In the genomic region with DNA sequence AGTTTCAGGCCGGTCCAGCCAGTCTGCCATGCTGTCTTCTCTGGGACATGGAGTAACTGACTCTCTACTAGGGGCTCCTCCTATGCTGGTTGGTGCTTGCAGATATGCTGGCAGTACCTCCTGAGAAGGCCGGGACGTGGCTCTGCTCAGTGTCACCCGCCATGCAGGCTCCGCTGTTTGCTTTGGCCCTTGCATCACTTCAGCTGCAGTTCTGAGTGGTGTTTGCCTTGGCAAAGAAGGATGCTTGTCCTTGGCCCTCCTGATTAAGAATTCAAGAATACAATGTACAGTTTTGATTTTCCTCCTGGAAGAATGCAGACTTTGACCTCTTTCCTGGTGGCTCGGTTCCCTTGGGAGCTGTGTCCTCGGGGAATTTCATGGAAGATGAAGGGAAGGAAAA, we compare ENCODE assay signal across 8 mouse cellular contexts. TPM values are rescaled to one million over a fixed set of nuclear protein-coding genes. Genes with fewer than 3 reads are reported as not detected.
DNase-seq lines count a peak whose midpoint lies in the region; ATAC-seq and TF ChIP-seq lines count a peak whose summit lies in the region.

No protein-coding gene starts in this region.

- peaks cover 45% of the 10 kb centered on the region for H3K4me1 ChIP-seq in forebrain, embryonic 13.5 days
- H3K4me1 ChIP-seq in forebrain, embryonic 12.5 days, result peaks cover 45% of the 10 kb centered on the region
- H3K4me1 ChIP-seq in heart, embryonic 15.5 days (replicated peaks), result peaks cover 48% of the 10 kb centered on the region

- 0 out of 2 replicates have a peak overlapping the region, but pooled peaks have one; percentile 99 for H3K4me2 ChIP-seq in forebrain, embryonic 13.5 days
- H3K4me2 ChIP-seq in forebrain, embryonic 12.5 days, result no peak overlapping the region
- H3K4me2 ChIP-seq in heart, embryonic 15.5 days, result peak overlapping the region; percentile 94

- no peak for ATAC-seq in forebrain, embryonic 13.5 days
- ATAC-seq in forebrain, embryonic 12.5 days (ENCODE audit: low FRiP score), result no peak
- no peak for ATAC-seq in heart, embryonic 15.5 days (replicated peaks; ENCODE audit: insufficient number of reproducible peaks, insufficient read depth, low FRiP score, low read depth)

- no peak overlapping the region for H3K9ac ChIP-seq in forebrain, embryonic 13.5 days
- no peak overlapping the region for H3K9ac ChIP-seq in forebrain, embryonic 12.5 days
- no peak overlapping the region for H3K9ac ChIP-seq in heart, embryonic 15.5 days

- intact Hi-C loops in gastrocnemius, adult 2 months (cut with DNase I), result no loop called here

- no peak overlapping the region for H3K27ac ChIP-seq in forebrain, embryonic 13.5 days
- no peak overlapping the region for H3K27ac ChIP-seq in forebrain, embryonic 12.5 days
- peak overlapping the region; percentile 56 for H3K27ac ChIP-seq in heart, embryonic 15.5 days
- no peak overlapping the region for H3K27ac ChIP-seq in gastrocnemius, adult 2 months

- peaks cover 9% of the 10 kb centered on the region; the same call in 1 of the 2 replicates for H3K27me3 ChIP-seq in forebrain, embryonic 13.5 days
- peaks cover 23% of the 10 kb centered on the region for H3K27me3 ChIP-seq in forebrain, embryonic 12.5 days
- peaks cover 14% of the 10 kb centered on the region for H3K27me3 ChIP-seq in heart, embryonic 15.5 days

- no peak overlapping the region for H3K4me3 ChIP-seq in forebrain, embryonic 13.5 days
- H3K4me3 ChIP-seq in forebrain, embryonic 12.5 days (replicated peaks), result no peak overlapping the region
- peak overlapping the region; percentile 66; the same call in 1 of the 2 replicates for H3K4me3 ChIP-seq in heart, embryonic 15.5 days
- no peak overlapping the region for H3K4me3 ChIP-seq in gastrocnemius, adult 2 months

- TF ChIP-seq CTCF in gastrocnemius, adult 2 months (IDR thresholded peaks at IDR 0.05), result no peak

- H3K36me3 ChIP-seq in forebrain, embryonic 13.5 days (ENCODE audit: poor library complexity, severe bottlenecking), result no peaks in the 10 kb centered on the region
- H3K36me3 ChIP-seq in forebrain, embryonic 12.5 days (replicated peaks), result no peaks in the 10 kb centered on the region
- no peaks in the 10 kb centered on the region for H3K36me3 ChIP-seq in heart, embryonic 15.5 days

- WGBS in forebrain, embryonic 13.5 days, result 93% methylated on average over 7 of the region's 7 CpGs
- 92% methylated on average over 7 of the region's 7 CpGs for WGBS in forebrain, embryonic 12.5 days
- WGBS in heart, embryonic 15.5 days, result 51% methylated on average over 7 of the region's 7 CpGs

- DNase-seq in NIH3T3 (ENCODE audit: low read depth), result peak; percentile 43
- DNase-seq in lung, adult 18-20 months, result peak; percentile 85 to 91
- no peak for DNase-seq in natural killer cell, adult 2 months (ENCODE audit: low spot score in 2 of 2)
- DNase-seq in cerebellum, adult 8-10 months, result no peak
- no peak for DNase-seq in gastrocnemius, adult 2 months

- no peaks in the 10 kb centered on the region for H3K9me3 ChIP-seq in forebrain, embryonic 13.5 days (replicated peaks)
- no peaks in the 10 kb centered on the region for H3K9me3 ChIP-seq in forebrain, embryonic 12.5 days
- no peaks in the 10 kb centered on the region for H3K9me3 ChIP-seq in heart, embryonic 15.5 days (replicated peaks)

RNA-seq across cellular contexts. Expression of a gene that starts 2.8 kb away (rescaled TPM):
- polyA plus RNA-seq in forebrain, embryonic 13.5 days (2015; fragmentation: Nextera tagmentation; extraction: Ambion mirVana), result 14.2 and 15.0 TPM in 2 replicates
- 11.2 and 12.0 TPM in 2 replicates for polyA plus RNA-seq in forebrain, embryonic 12.5 days (2016; fragmentation: Nextera tagmentation; extraction: Ambion mirVana)
- polyA plus RNA-seq in heart, embryonic 15.5 days (2015; fragmentation: Nextera tagmentation; extraction: Ambion mirVana), result 11.0 and 16.3 TPM in 2 replicates
- total RNA-seq in gastrocnemius, adult 2 months (2021), result 1 to 10 TPM; 1.5 to 2.0 TPM

RNA-seq across cellular contexts. Expression of a gene that starts 32.1 kb away (rescaled TPM):
- polyA plus RNA-seq in forebrain, embryonic 13.5 days (2015; fragmentation: Nextera tagmentation; extraction: Ambion mirVana), result 91.9 and 103 TPM in 2 replicates
- polyA plus RNA-seq in forebrain, embryonic 12.5 days (2016; fragmentation: Nextera tagmentation; extraction: Ambion mirVana), result 100 TPM in 2 replicates
- 57.3 and 69.5 TPM in 2 replicates for polyA plus RNA-seq in heart, embryonic 15.5 days (2015; fragmentation: Nextera tagmentation; extraction: Ambion mirVana)
- total RNA-seq in gastrocnemius, adult 2 months (2021), result 10 to 100 TPM; 29.6 to 31.3 TPM

Comparison
In these comparisons a context has a peak if more than half of its experiments do, and no peak if none do; other contexts are left out.
1. DNase-seq: peak in NIH3T3 (single experiment) and lung, adult 18-20 months (2 of 2); none in natural killer cell, adult 2 months (0 of 2), cerebellum, adult 8-10 months (single experiment) and gastrocnemius, adult 2 months (single experiment).